Mouse (Mus musculus) CD4-positive, CD25-positive, alpha-beta regulatory T cell (primary cell): ENCODE data around the gene 1700015G11Rik. TPM values are rescaled to one million over a fixed set of nuclear protein-coding genes. Genes with fewer than 3 reads are reported as not detected.

Experiments used
- polyA plus RNA-seq: library from polyadenylated mRNA; unstranded; fragments of 100-300 nt; shearing (Covaris generic); gene quantifications from one replicate; pipeline ENCODE4 v1.2.1, GENCODE M21; 2017

Gene 1700015G11Rik
- polyA plus RNA-seq, result not detected

GRCm38 (mm10) chr7:52015628-52016027 lies at the start of gene 1700015G11Rik:
Gene 1700015G11Rik (minus strand): TSS chr7:52015728.

GRCm38 (mm10) chr7:52005511-52006295 lies 9.8 kb downstream of the 1700015G11Rik start, which contains the start of gene Svip:
Gene Svip (minus strand): TSS chr7:52006018.

Other genes with a start within 250 kb of the 1700015G11Rik start
- 5.8 TPM for gene Gas2, start 153.7 kb downstream of the 1700015G11Rik start, polyA plus RNA-seq
- gene Fancf, start 153.5 kb downstream of the 1700015G11Rik start, polyA plus RNA-seq, result 14.2 TPM
- gene Svip, start 9.7 kb downstream of the 1700015G11Rik start, polyA plus RNA-seq, result 1.2 TPM